Mouse (Mus musculus) lung, adult 2 months (tissue): ENCODE measurements around the gene Fam210b.

Source experiments
- CTCF ChIP-seq: fragments of 200-500 bp; IDR thresholded peaks from 2 replicates; pipeline ENCODE4 v1.5.1; 2011; ENCODE audit warnings: mild to moderate bottlenecking, low read length, control low read depth; ENCODE audit not compliant: insufficient read depth
- POLR2A ChIP-seq: fragments of 200-500 bp; IDR thresholded peaks from 2 replicates; pipeline ENCODE4 v1.6.1; 2011; ENCODE audit warnings: low read depth, mild to moderate bottlenecking, control low read depth, low read length, borderline replicate concordance; ENCODE audit errors: extremely low read depth

- no peak for TF ChIP-seq POLR2A
- no peak for TF ChIP-seq CTCF
These were observed 49.3 kb downstream of the Fam210b start for GRCm38 (mm10) chr2:172394671-172395070.
